ENCODE assay signal across 34 mouse cellular contexts in the genomic region with DNA sequence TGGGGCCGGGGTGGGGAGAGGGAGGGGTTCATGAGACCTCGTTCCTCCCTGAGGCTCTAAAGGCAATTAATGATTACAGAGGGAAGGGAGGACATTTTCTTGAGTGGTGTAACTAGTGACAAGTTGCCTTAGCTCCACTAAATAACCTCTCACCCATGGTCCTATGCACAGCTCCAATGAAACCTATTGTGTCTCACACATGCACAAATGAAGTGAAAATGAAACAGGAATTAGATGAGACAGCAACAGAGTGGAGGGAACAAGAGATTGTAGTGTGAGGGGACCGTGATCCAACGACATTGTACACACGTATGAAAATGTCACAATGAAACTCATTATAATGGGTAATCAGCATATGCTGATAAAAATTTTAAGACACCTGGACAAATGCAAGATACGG. TPM values are rescaled to one million over a fixed set of nuclear protein-coding genes. Genes with fewer than 3 reads are reported as not detected.
DNase-seq lines count a peak whose midpoint lies in the region; ATAC-seq and TF ChIP-seq lines count a peak whose summit lies in the region.
"Had no signal": no experiment of that assay in that cellular context is flagged by ENCODE, and none has a peak within 500 bp of the region (broad histone marks: within the 10 kb centered on the region; RNA-seq: fewer than 3 reads in every experiment).

No protein-coding gene starts in this region.

- H3K27ac ChIP-seq in intestine, postnatal 0 days (ENCODE audit: low read depth, low read length): no peak overlapping the region
- no peak overlapping the region for H3K27ac ChIP-seq in intestine, embryonic 15.5 days
- no peak overlapping the region for H3K27ac ChIP-seq in liver, embryonic 12.5 days
- H3K27ac ChIP-seq: embryonic facial prominence, embryonic 10.5 days; embryonic facial prominence, embryonic 13.5 days; forebrain, embryonic 12.5 days; forebrain, embryonic 15.5 days; heart, adult 2 months; heart, embryonic 13.5 days; hindbrain, embryonic 14.5 days; hindbrain, postnatal 0 days had no signal

- WGBS in intestine, postnatal 0 days: 61% methylated on average over 6 of the region's 6 CpGs
- WGBS in intestine, embryonic 15.5 days: 84% methylated on average over 6 of the region's 6 CpGs
- 76% methylated on average over 6 of the region's 6 CpGs for WGBS in liver, embryonic 12.5 days (ENCODE audit: insufficient replicate concordance)

- H3K4me1 ChIP-seq in intestine, postnatal 0 days (replicated peaks; ENCODE audit: control insufficient read depth, insufficient read depth, low read length): 0 out of 2 replicates have a peak, but pooled peaks cover 5% of the 10 kb centered on the region
- H3K4me1 ChIP-seq in intestine, embryonic 15.5 days (replicated peaks): 0 out of 2 replicates have a peak, but pooled peaks cover 3% of the 10 kb centered on the region
- H3K4me1 ChIP-seq in liver, embryonic 12.5 days: peaks cover 8% of the 10 kb centered on the region; the same call in 1 of the 2 replicates
- H3K4me1 ChIP-seq: embryonic facial prominence, embryonic 10.5 days; forebrain, embryonic 12.5 days; forebrain, embryonic 15.5 days had no signal

- no peaks in the 10 kb centered on the region for H3K36me3 ChIP-seq in intestine, postnatal 0 days (ENCODE audit: control insufficient read depth, insufficient read depth)
- H3K36me3 ChIP-seq in intestine, embryonic 15.5 days: no peaks in the 10 kb centered on the region
- H3K36me3 ChIP-seq in liver, embryonic 12.5 days: no peaks in the 10 kb centered on the region
- H3K36me3 ChIP-seq: embryonic facial prominence, embryonic 10.5 days; embryonic facial prominence, embryonic 13.5 days; forebrain, embryonic 12.5 days; forebrain, embryonic 15.5 days; G1E; heart, embryonic 10.5 days; heart, embryonic 13.5 days had no signal

- ATAC-seq in intestine, postnatal 0 days: peak; percentile 49; the same call in 1 of the 2 replicates
- ATAC-seq in intestine, embryonic 15.5 days: no peak
- ATAC-seq in liver, embryonic 12.5 days: no peak
- ATAC-seq: forebrain, embryonic 15.5 days; hindbrain, postnatal 0 days; Patski had no signal

- no peak for TF ChIP-seq CTCF in intestine, postnatal 0 days (IDR thresholded peaks at IDR 0.05; ENCODE audit: low read depth)

- H3K9ac ChIP-seq in intestine, postnatal 0 days (ENCODE audit: low read depth, low read length): no peak overlapping the region
- no peak overlapping the region for H3K9ac ChIP-seq in intestine, embryonic 15.5 days
- H3K9ac ChIP-seq in liver, embryonic 12.5 days: no peak overlapping the region
- H3K9ac ChIP-seq: embryonic facial prominence, embryonic 13.5 days; forebrain, embryonic 12.5 days; forebrain, embryonic 15.5 days; heart, embryonic 13.5 days; hindbrain, embryonic 14.5 days had no signal

- peak; percentile 60 for DNase-seq in A20 (ENCODE audit: low read depth, low spot score)
- peak; percentile 52 for DNase-seq in induced T-regulatory cell, adult 2 months (ENCODE audit: low read depth)
- DNase-seq in cerebellum, postnatal 25 days: no peak
- DNase-seq: adrenal gland, postnatal 10 days; adrenal gland, postnatal 36 days; B cell, adult 2 months; cerebellum, adult 11 months; cerebellum, adult 2 months; cerebellum, adult 9-11 months; cerebellum, postnatal 36 days; embryo, embryonic 11 days; gastrocnemius, postnatal 25 days; heart, adult 2 months; heart, postnatal 14 days; heart, postnatal 4 days had no signal

- H3K4me3 ChIP-seq in intestine, postnatal 0 days (ENCODE audit: low read depth, low read length): no peak overlapping the region
- no peak overlapping the region for H3K4me3 ChIP-seq in intestine, embryonic 15.5 days (replicated peaks)
- no peak overlapping the region for H3K4me3 ChIP-seq in liver, embryonic 12.5 days
- H3K4me3 ChIP-seq: embryonic facial prominence, embryonic 10.5 days; embryonic facial prominence, embryonic 13.5 days; erythroblast, embryonic 14.5 days; forebrain, embryonic 12.5 days; forebrain, embryonic 15.5 days; heart, adult 2 months; heart, embryonic 10.5 days; heart, embryonic 13.5 days had no signal

- H3K27me3 ChIP-seq in intestine, postnatal 0 days (replicated peaks; ENCODE audit: control insufficient read depth, insufficient read depth, low read length): no peaks in the 10 kb centered on the region
- H3K27me3 ChIP-seq in intestine, embryonic 15.5 days (replicated peaks): no peaks in the 10 kb centered on the region
- H3K27me3 ChIP-seq in liver, embryonic 12.5 days (replicated peaks): no peaks in the 10 kb centered on the region
- H3K27me3 ChIP-seq: CH12.LX; embryonic facial prominence, embryonic 13.5 days; forebrain, embryonic 12.5 days; forebrain, embryonic 15.5 days; heart, embryonic 13.5 days; Patski had no signal

- H3K9me3 ChIP-seq in intestine, postnatal 0 days (ENCODE audit: control insufficient read depth): no peaks in the 10 kb centered on the region
- no peaks in the 10 kb centered on the region for H3K9me3 ChIP-seq in intestine, embryonic 15.5 days
- no peaks in the 10 kb centered on the region for H3K9me3 ChIP-seq in liver, embryonic 12.5 days (replicated peaks)
- H3K9me3 ChIP-seq: embryonic facial prominence, embryonic 10.5 days; embryonic facial prominence, embryonic 13.5 days; forebrain, embryonic 12.5 days; forebrain, embryonic 15.5 days; heart, embryonic 10.5 days had no signal

- H3K4me2 ChIP-seq in intestine, postnatal 0 days (replicated peaks; ENCODE audit: low read depth): no peak overlapping the region
- H3K4me2 ChIP-seq in intestine, embryonic 15.5 days (replicated peaks): no peak overlapping the region
- H3K4me2 ChIP-seq in liver, embryonic 12.5 days: no peak overlapping the region
- H3K4me2 ChIP-seq: embryonic facial prominence, embryonic 13.5 days; forebrain, embryonic 12.5 days; forebrain, embryonic 15.5 days; heart, embryonic 13.5 days; hindbrain, embryonic 14.5 days had no signal

RNA-seq across cellular contexts. Expression of gene E330021D16Rik, which starts 35.5 kb away (rescaled TPM):
- polyA plus RNA-seq in intestine, postnatal 0 days (2015; fragmentation: Nextera tagmentation; extraction: Ambion mirVana): not detected in 2 replicates
- polyA plus RNA-seq in intestine, embryonic 15.5 days (2015; fragmentation: Nextera tagmentation; extraction: Ambion mirVana): 0.19 TPM in 1 of 2 replicates, not detected in the other
- polyA plus RNA-seq in liver, embryonic 12.5 days (2016; fragmentation: Nextera tagmentation; extraction: Ambion mirVana): not detected in 2 replicates
- polyA plus RNA-seq: cerebellum, adult 2 months; cortical plate, adult 2 months; embryonic facial prominence, embryonic 13.5 days; erythroblast, embryonic 14.5 days; forebrain, embryonic 12.5 days; forebrain, embryonic 15.5 days; G1E; gonadal fat pad, adult 2 months; heart, adult 2 months; heart, embryonic 13.5 days; heart, embryonic 16.5 days; hindbrain, embryonic 11.5 days; hindbrain, embryonic 14.5 days; hindbrain, postnatal 0 days; Patski had no signal

RNA-seq across cellular contexts. Expression of gene Atf7ip, which starts 55.1 kb away (rescaled TPM):
- polyA plus RNA-seq in intestine, postnatal 0 days (2015; fragmentation: Nextera tagmentation; extraction: Ambion mirVana): 8.6 and 9.4 TPM in 2 replicates
- 24.1 and 25.4 TPM in 2 replicates for polyA plus RNA-seq in intestine, embryonic 15.5 days (2015; fragmentation: Nextera tagmentation; extraction: Ambion mirVana)
- polyA plus RNA-seq in liver, embryonic 12.5 days (2016; fragmentation: Nextera tagmentation; extraction: Ambion mirVana): 23.2 and 24.8 TPM in 2 replicates

Comparison
In these comparisons a context has a peak if more than half of its experiments do, and no peak if none do; other contexts are left out.
1. DNase-seq: peak in A20 (single experiment) and induced T-regulatory cell, adult 2 months (single experiment); none in cerebellum, postnatal 25 days (0 of 2).